Mouse (Mus musculus): ENCODE measurements around the gene Scd4. TPM values are rescaled to one million over a fixed set of nuclear protein-coding genes. Genes with fewer than 3 reads are reported as not detected.
"Not testable (repeated sequence)": the region's sequence is repeated elsewhere in the genome, so short reads cannot be mapped to it uniquely, and the experiment has no call there.

Scd4 gene
- total RNA-seq, 1 experiment from 2014 or later, result 1.0 TPM

- no peak for ATAC-seq (ENCODE audit: extremely low read depth, insufficient number of reproducible peaks, low FRiP score, poor library complexity, severe bottlenecking)
Measured at GRCm38 (mm10) chr19:44299078-44299477, 33.8 kb upstream of the Scd4 start.

- ATAC-seq (ENCODE audit: extremely low read depth, insufficient number of reproducible peaks, low FRiP score, poor library complexity, severe bottlenecking), result no peak
Measured at GRCm38 (mm10) chr19:44299902-44300301, 33.0 kb upstream of the Scd4 start.

GRCm38 (mm10) chr19:44300520-44300919 is 32.4 kb upstream of the Scd4 start:
- no peak for ATAC-seq (ENCODE audit: extremely low read depth, insufficient number of reproducible peaks, low FRiP score, poor library complexity, severe bottlenecking)

DNA sequence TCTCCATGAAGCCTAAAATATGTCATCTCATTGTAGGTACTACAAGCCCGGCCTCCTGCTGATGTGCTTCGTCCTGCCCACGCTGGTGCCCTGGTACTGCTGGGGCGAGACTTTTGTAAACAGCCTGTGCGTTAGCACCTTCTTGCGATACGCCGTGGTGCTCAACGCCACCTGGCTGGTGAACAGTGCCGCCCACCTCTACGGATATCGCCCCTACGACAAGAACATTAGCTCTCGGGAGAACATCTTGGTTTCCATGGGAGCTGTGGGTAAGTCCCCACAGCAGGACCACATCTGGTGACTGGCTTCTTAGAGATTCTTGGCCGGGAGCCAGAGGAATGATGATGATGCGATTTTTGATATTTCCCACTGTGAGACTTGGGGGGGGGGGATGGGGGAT is 31.7 kb upstream of the Scd4 start:
- ATAC-seq (ENCODE audit: extremely low read depth, insufficient number of reproducible peaks, low FRiP score, poor library complexity, severe bottlenecking), result no peak

GRCm38 (mm10) chr19:44301671-44302305 is 31.1 kb upstream of the Scd4 start:
- no peak for ATAC-seq (ENCODE audit: extremely low read depth, insufficient number of reproducible peaks, low FRiP score, poor library complexity, severe bottlenecking)

GRCm38 (mm10) chr19:44302901-44303300 is 30.0 kb upstream of the Scd4 start:
- no peak for ATAC-seq (ENCODE audit: extremely low read depth, insufficient number of reproducible peaks, low FRiP score, poor library complexity, severe bottlenecking)

GRCm38 (mm10) chr19:44303502-44303901 is 29.4 kb upstream of the Scd4 start:
- no peak for ATAC-seq (ENCODE audit: extremely low read depth, insufficient number of reproducible peaks, low FRiP score, poor library complexity, severe bottlenecking)

- no peak for ATAC-seq (ENCODE audit: extremely low read depth, insufficient number of reproducible peaks, low FRiP score, poor library complexity, severe bottlenecking)
Measured at GRCm38 (mm10) chr19:44304419-44304818, 28.5 kb upstream of the Scd4 start.

GRCm38 (mm10) chr19:44304851-44305510 is 27.9 kb upstream of the Scd4 start:
- no peak for ATAC-seq (ENCODE audit: extremely low read depth, insufficient number of reproducible peaks, low FRiP score, poor library complexity, severe bottlenecking)

GRCm38 (mm10) chr19:44305701-44306100 is 27.2 kb upstream of the Scd4 start:
- ATAC-seq (ENCODE audit: extremely low read depth, insufficient number of reproducible peaks, low FRiP score, poor library complexity, severe bottlenecking), result no peak

DNA sequence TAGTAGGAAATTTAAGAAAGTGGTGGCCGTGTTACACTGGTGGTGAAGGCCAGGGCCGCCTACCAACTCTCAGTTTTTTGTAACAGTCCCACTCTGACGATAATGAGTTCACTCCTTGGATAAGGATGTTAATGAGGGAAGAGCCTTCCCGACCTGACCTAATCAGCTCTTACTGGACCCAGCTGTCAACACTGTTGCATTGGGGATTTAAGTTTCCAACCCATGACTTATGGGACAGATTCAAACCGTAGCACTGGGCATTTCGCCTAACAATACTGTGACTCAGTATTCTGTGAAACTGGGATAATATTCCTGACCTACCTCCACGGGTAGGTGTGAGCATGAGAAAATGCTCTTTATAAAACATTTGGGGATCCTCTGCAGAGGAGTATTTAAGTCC is 26.7 kb upstream of the Scd4 start:
- no peak for ATAC-seq (ENCODE audit: extremely low read depth, insufficient number of reproducible peaks, low FRiP score, poor library complexity, severe bottlenecking)

- no peak for ATAC-seq (ENCODE audit: extremely low read depth, insufficient number of reproducible peaks, low FRiP score, poor library complexity, severe bottlenecking)
Measured at GRCm38 (mm10) chr19:44307101-44307914, 25.6 kb upstream of the Scd4 start.

GRCm38 (mm10) chr19:44307915-44308470 is 24.9 kb upstream of the Scd4 start:
- ATAC-seq (ENCODE audit: extremely low read depth, insufficient number of reproducible peaks, low FRiP score, poor library complexity, severe bottlenecking), result no peak

- no peak for ATAC-seq (ENCODE audit: extremely low read depth, insufficient number of reproducible peaks, low FRiP score, poor library complexity, severe bottlenecking)
Measured at GRCm38 (mm10) chr19:44308611-44309246, 24.2 kb upstream of the Scd4 start.

DNA sequence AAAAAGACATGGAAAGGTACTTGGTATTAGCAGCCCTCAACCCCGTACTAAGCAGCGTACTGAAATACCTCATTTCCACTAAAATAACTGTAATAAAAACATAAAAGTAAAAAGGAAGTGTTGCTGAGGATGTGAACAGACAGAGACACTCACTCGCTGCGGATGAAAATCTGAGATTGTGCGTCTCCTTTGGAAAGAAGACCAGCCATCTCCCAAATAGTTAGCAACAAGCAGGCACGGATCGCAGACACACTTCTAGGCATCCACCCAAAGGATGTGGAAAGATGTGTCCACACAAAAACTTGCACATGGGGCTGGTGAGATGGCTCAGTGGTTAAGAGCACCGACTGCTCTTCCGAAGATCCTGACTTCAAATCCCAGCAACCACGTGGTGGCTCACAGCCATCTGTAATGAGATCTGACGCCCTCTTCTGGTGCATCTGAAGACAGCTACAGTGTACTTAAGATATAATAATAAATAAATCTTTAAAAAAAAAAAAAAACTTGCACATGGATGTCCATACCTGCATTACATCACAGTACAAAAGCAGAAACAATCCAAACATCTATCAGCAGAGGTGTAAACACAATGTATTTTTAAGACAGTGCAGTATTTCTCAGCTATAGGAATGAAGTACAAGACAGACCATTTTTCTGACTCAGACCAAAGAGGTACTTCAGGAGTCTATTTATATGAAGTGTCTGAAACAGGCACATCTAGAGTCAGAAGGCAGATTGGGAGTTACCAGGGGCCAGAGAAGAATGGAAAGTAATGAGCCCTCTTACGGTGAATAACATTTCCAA is 23.3 kb upstream of the Scd4 start:
- no peak for ATAC-seq (ENCODE audit: extremely low read depth, insufficient number of reproducible peaks, low FRiP score, poor library complexity, severe bottlenecking)

DNA sequence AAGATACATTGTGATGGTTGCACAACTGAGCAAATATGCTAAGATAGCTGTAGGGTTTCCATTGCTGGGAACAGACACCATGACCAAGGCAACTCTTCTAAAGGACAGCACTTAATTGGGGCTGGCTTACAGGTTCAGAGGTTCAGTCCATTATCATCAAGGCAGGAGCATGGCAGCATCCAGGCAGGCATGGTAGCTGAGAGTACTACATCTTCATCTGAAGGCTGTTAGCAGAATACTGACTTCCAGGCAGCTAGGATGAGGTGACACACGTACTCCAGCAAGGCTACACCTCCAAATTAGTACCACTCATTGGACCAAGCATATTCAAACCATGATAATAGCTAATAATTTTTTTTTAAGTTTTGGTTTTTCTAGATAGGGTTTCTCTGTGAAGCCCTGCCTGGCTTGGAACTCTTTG is 22.7 kb upstream of the Scd4 start:
- ATAC-seq (ENCODE audit: extremely low read depth, insufficient number of reproducible peaks, low FRiP score, poor library complexity, severe bottlenecking), result not testable (repeated sequence)

- no peak for ATAC-seq (ENCODE audit: extremely low read depth, insufficient number of reproducible peaks, low FRiP score, poor library complexity, severe bottlenecking)
Measured at GRCm38 (mm10) chr19:44310814-44311213, 22.1 kb upstream of the Scd4 start.

GRCm38 (mm10) chr19:44311306-44312006 is 21.4 kb upstream of the Scd4 start:
- ATAC-seq (ENCODE audit: extremely low read depth, insufficient number of reproducible peaks, low FRiP score, poor library complexity, severe bottlenecking), result no peak
